8 mouse cellular contexts compared by ENCODE assay signal in the genomic region with DNA sequence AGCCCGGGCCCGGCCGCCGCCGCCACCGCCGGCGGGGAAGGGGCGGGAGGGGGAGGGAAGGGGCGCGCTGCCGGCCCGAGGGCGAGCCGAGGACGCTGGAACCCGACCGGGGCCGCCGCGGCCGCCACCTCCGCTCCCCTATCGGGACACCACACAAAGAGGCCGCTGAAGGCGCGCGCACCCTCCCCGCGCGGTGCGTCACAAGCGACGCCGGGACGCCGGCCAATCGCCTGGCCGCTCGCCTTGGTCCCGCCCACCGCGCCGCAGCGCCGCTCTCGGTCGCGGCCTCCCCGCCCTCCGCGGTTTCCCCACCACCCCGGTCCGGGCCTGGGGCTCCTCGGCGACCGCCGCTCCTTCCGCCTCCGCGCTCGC. TPM values are rescaled to one million over a fixed set of nuclear protein-coding genes. Genes with fewer than 3 reads are reported as not detected.
DNase-seq lines count a peak whose midpoint lies in the region; ATAC-seq and TF ChIP-seq lines count a peak whose summit lies in the region.

Gene Hnrnpa0 (minus strand): TSS at position 161 of the 372 bp plus-strand sequence.

- H3K27ac ChIP-seq in heart, embryonic 12.5 days (ENCODE audit: poor library complexity, severe bottlenecking) = peak within 1 kb of the TSS; percentile 99
- H3K27ac ChIP-seq in kidney, postnatal 0 days = peak within 1 kb of the TSS; percentile 99
- H3K27ac ChIP-seq in liver, adult 2 months (replicated peaks; ENCODE audit: insufficient read depth, low read depth, low read length) = peak within 1 kb of the TSS; percentile 95

- no peaks in the 10 kb centered on the region; the same call in 1 of the 2 replicates for H3K27me3 ChIP-seq in erythroblast, embryonic 14.5 days (ENCODE audit: control insufficient read depth)
- no peaks in the 10 kb centered on the region for H3K27me3 ChIP-seq in heart, embryonic 12.5 days (replicated peaks)
- H3K27me3 ChIP-seq in kidney, postnatal 0 days (ENCODE audit: insufficient read depth, low read length) = no peaks in the 10 kb centered on the region
- H3K27me3 ChIP-seq in liver, adult 2 months (ENCODE audit: control insufficient read depth, insufficient read depth, low read length) = no peaks in the 10 kb centered on the region

- TF ChIP-seq POLR2A in liver, adult 2 months (IDR thresholded peaks at IDR 0.05; ENCODE audit: extremely low read depth, insufficient read depth, low read length) = peak; percentile 88

- no peak for TF ChIP-seq CTCF in kidney, postnatal 0 days (IDR thresholded peaks at IDR 0.05; ENCODE audit: low read depth)
- TF ChIP-seq CTCF in liver, adult 2 months (IDR thresholded peaks at IDR 0.05; ENCODE audit: low read depth, low read length) = no peak

- no peaks in the 10 kb centered on the region for H3K9me3 ChIP-seq in erythroblast, embryonic 14.5 days (ENCODE audit: control insufficient read depth, low read length)
- 0 out of 2 replicates have a peak, but pooled peaks cover 3% of the 10 kb centered on the region for H3K9me3 ChIP-seq in heart, embryonic 12.5 days (replicated peaks)
- no peaks in the 10 kb centered on the region for H3K9me3 ChIP-seq in kidney, postnatal 0 days (replicated peaks; ENCODE audit: low read length)

- peak within 1 kb of the TSS; percentile 99 for H3K9ac ChIP-seq in heart, embryonic 12.5 days
- peak within 1 kb of the TSS; percentile 100 for H3K9ac ChIP-seq in kidney, postnatal 0 days (ENCODE audit: low read depth, low read length)
- H3K9ac ChIP-seq in liver, adult 2 months (ENCODE audit: low read depth, low read length) = peak within 1 kb of the TSS; percentile 99

- peaks cover 31% of the 10 kb centered on the region for H3K36me3 ChIP-seq in erythroblast, embryonic 14.5 days (ENCODE audit: control insufficient read depth)
- peaks cover 9% of the 10 kb centered on the region for H3K36me3 ChIP-seq in heart, embryonic 12.5 days
- H3K36me3 ChIP-seq in kidney, postnatal 0 days (ENCODE audit: insufficient read depth, low read length) = no peaks in the 10 kb centered on the region
- peaks cover 2% of the 10 kb centered on the region; the same call in 1 of the 2 replicates for H3K36me3 ChIP-seq in liver, adult 2 months (ENCODE audit: control insufficient read depth, insufficient read depth, low read length)

- H3K4me2 ChIP-seq in heart, embryonic 12.5 days = peak within 1 kb of the TSS; percentile 89
- H3K4me2 ChIP-seq in kidney, postnatal 0 days (ENCODE audit: low read length) = peak within 1 kb of the TSS; percentile 76

- WGBS in heart, embryonic 12.5 days = under 1% methylated on average over 56 of the region's 62 CpGs
- under 1% methylated on average over 33 of the region's 62 CpGs for WGBS in kidney, postnatal 0 days
- under 1% methylated on average over 57 of the region's 62 CpGs for WGBS in liver, adult 2 months

- ATAC-seq in heart, embryonic 12.5 days (ENCODE audit: insufficient number of reproducible peaks, low FRiP score) = peak; percentile 97
- peak; percentile 93 for ATAC-seq in kidney, postnatal 0 days (replicated peaks; ENCODE audit: low FRiP score, low read depth)
- ATAC-seq in monocyte, adult 5-6 weeks (replicated peaks; ENCODE audit: insufficient number of reproducible peaks, low FRiP score, low TSS enrichment, poor library complexity, severe bottlenecking) = peak; percentile 77

- H3K79me2 ChIP-seq in liver, adult 2 months (ENCODE audit: control insufficient read depth, insufficient read depth, low read length) = peaks cover 12% of the 10 kb centered on the region

- peaks cover 42% of the 10 kb centered on the region for H3K4me1 ChIP-seq in erythroblast, embryonic 14.5 days (ENCODE audit: control insufficient read depth)
- H3K4me1 ChIP-seq in heart, embryonic 12.5 days (replicated peaks) = peaks cover 28% of the 10 kb centered on the region
- peaks cover 16% of the 10 kb centered on the region for H3K4me1 ChIP-seq in kidney, postnatal 0 days (replicated peaks; ENCODE audit: insufficient read depth, low read length)
- peaks cover 16% of the 10 kb centered on the region for H3K4me1 ChIP-seq in liver, adult 2 months (ENCODE audit: control insufficient read depth, insufficient read depth, low read length)

- DNase-seq in CD4-positive helper T cell, adult 2 months (ENCODE audit: low read depth, low spot score) = peak; percentile 97
- DNase-seq in brain, embryonic 18.5 days (ENCODE audit: low read depth, low spot score) = peak; percentile 85
- peak; percentile 92 for DNase-seq in kidney, postnatal 0 days (ENCODE audit: low spot score)
- DNase-seq in liver, adult 2 months (ENCODE audit: extremely low read depth, low read depth, low spot score) = peak; percentile 67
- DNase-seq in spleen, postnatal 36 days (ENCODE audit: low spot score in 2 of 2) = peak; percentile 93 to 94

- H3K4me3 ChIP-seq in erythroblast, embryonic 14.5 days (replicated peaks) = peak within 1 kb of the TSS; percentile 100
- H3K4me3 ChIP-seq in heart, embryonic 12.5 days = peak within 1 kb of the TSS; percentile 100
- peak within 1 kb of the TSS; percentile 100 for H3K4me3 ChIP-seq in kidney, postnatal 0 days (replicated peaks; ENCODE audit: low read depth, low read length)
- H3K4me3 ChIP-seq in liver, adult 2 months (ENCODE audit: insufficient read depth, low read depth, low read length) = peak within 1 kb of the TSS; percentile 94

RNA-seq across cellular contexts. Expression of gene Hnrnpa0, which starts in this region (rescaled TPM):
- 38.2 and 43.0 TPM in 2 replicates for polyA plus RNA-seq in erythroblast, embryonic 14.5 days (2012)
- polyA plus RNA-seq in heart, embryonic 12.5 days (2016; fragmentation: Nextera tagmentation; extraction: Ambion mirVana) = 21.6 and 21.8 TPM in 2 replicates
- 54.7 and 54.8 TPM in 2 replicates for polyA plus RNA-seq in kidney, postnatal 0 days (2015; fragmentation: Nextera tagmentation; extraction: Ambion mirVana)
- total RNA-seq in liver, adult 2 months (2014; rRNA removed) = 16.1 and 20.3 TPM in 2 replicates
- 35.4 and 36.0 TPM in 2 replicates for polyA plus RNA-seq in liver, adult 2 months (2012; rRNA removed)
- total RNA-seq in monocyte, adult 5-6 weeks (2017) = 47.3 to 65.4 TPM (median 52.6 TPM) in 3 replicates

Comparison
In these comparisons a context has a peak if more than half of its experiments do, and no peak if none do; other contexts are left out.
1. Peak in every context shown above with its lines: DNase-seq, ATAC-seq, H3K4me3 ChIP-seq and H3K27ac ChIP-seq.